Mouse (Mus musculus): Measurements from ENCODE around the gene Gm2a. TPM values are rescaled to one million over a fixed set of nuclear protein-coding genes. Genes with fewer than 3 reads are reported as not detected.

The Gm2a gene
- polyA plus RNA-seq, 1 experiment, result 5.8 TPM

DNA sequence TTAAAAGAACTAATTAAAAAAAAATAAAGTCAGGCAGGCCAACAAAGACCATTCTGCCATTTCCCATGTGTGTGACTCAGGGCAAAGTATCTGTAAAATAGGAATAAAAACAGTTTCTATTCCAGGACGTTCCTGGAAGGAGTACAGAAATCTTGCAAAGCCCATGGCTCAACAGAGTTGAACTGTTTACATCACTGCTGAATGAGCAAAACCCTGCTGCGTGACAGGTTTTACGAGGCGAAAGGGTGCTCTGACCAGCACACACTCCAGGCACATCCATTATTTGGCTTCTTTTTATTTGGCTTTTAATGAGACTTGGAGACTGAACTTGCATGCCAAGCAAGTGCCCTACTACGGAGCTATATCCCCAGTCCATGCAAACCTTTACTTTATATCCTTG is 46.1 kb downstream of the Gm2a start:
- no peak overlapping the region for H3K4me3 ChIP-seq
- H3K27me3 ChIP-seq (ENCODE audit: control insufficient read depth, insufficient read depth, insufficient read length), result no peaks in the 10 kb centered on the region

DNA sequence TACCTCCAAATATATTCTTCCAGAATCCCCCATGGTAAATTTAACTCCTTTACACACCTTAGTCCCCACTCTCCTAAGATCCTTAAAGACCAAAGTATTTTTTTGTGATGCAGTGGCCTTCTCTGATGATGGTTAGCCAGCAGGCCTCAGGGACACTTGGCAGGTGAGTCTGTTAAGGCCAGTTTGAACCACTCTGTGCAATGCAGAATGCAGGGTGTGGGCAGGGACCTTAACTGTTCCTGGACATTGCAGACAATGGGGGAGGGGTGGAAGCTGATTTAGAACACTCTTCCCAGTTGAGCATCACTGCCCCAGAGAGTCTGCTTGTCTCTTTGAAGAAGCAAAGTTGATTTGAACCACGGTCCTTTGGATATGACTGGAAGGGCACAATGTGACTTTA is 48.9 kb downstream of the Gm2a start:
- no peak overlapping the region for H3ac ChIP-seq (ENCODE audit: control insufficient read depth, insufficient read length)

More for the DNA sequence above, 46.1 kb downstream of the Gm2a start:
- Histone ChIP-seq H3K79me2 (ENCODE audit: control insufficient read depth, insufficient read depth) (no peaks in the 10 kb centered on the region), H3K36me3 (ENCODE audit: control insufficient read depth, insufficient read depth) (no peaks in the 10 kb centered on the region), H3ac (ENCODE audit: control insufficient read depth, insufficient read length) (no peak overlapping the region), H3K4me2 (ENCODE audit: low read depth) (no peak overlapping the region)
- TF ChIP-seq POLR2AphosphoS2 (IDR thresholded peaks at IDR 0.05; ENCODE audit: insufficient read length, low read depth) (no peak), REST (IDR thresholded peaks at IDR 0.05; ENCODE audit: insufficient read depth, insufficient read length) (no peak), E2F4 (IDR thresholded peaks at IDR 0.05; ENCODE audit: insufficient read depth) (no peak)

DNA sequence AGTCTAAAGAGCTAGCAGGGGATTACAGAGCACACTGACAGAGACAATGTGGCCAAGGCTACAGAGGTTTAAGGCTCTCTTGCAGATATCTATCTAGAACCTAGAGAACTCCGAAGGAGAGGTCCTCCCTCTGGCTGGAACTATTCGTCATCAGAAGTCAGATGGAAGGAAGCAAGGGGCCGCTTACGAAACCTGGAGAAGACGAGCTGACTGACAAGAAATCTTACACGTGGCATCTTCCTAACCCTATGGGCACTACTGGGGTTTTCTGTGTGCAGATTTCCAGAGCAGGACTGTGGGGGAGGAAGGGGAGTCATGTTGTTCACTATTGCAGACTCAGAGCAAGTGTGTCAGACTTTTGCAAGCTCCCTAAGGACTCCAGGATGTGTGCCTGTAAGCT is 49.5 kb downstream of the Gm2a start:
- Histone ChIP-seq H3K4me2 (ENCODE audit: low read depth) (no peak overlapping the region), H3ac (ENCODE audit: control insufficient read depth, insufficient read length) (no peak overlapping the region), H3K4me3 (no peak overlapping the region), H3K27me3 (ENCODE audit: control insufficient read depth, insufficient read depth, insufficient read length) (peaks cover 9% of the 10 kb centered on the region), H3K36me3 (ENCODE audit: control insufficient read depth, insufficient read depth) (no peaks in the 10 kb centered on the region), H3K79me2 (ENCODE audit: control insufficient read depth, insufficient read depth) (no peaks in the 10 kb centered on the region)
- TF ChIP-seq REST (IDR thresholded peaks at IDR 0.05; ENCODE audit: insufficient read depth, insufficient read length) (no peak), MAX (IDR thresholded peaks at IDR 0.05; ENCODE audit: low read depth) (no peak), E2F4 (IDR thresholded peaks at IDR 0.05; ENCODE audit: insufficient read depth) (no peak), TCF3 (IDR thresholded peaks at IDR 0.05; ENCODE audit: insufficient read length, low read depth) (no peak), USF1 (IDR thresholded peaks at IDR 0.05; ENCODE audit: low read depth) (no peak), MYOG (IDR thresholded peaks at IDR 0.05; ENCODE audit: control insufficient read depth in 1 of 3, insufficient read depth in 1 of 3, insufficient read length in 2 of 3, low read depth in 2 of 3) (no peak), CEBPB (IDR thresholded peaks at IDR 0.05; ENCODE audit: insufficient read depth, poor library complexity, severe bottlenecking) (no peak), TCF12 (IDR thresholded peaks at IDR 0.05; ENCODE audit: insufficient read depth, poor library complexity, severe bottlenecking) (no peak)

More for the DNA sequence above, 48.9 kb downstream of the Gm2a start:
- Histone ChIP-seq H3K4me2 (ENCODE audit: low read depth) (no peak overlapping the region), H3K27me3 (ENCODE audit: control insufficient read depth, insufficient read depth, insufficient read length) (peaks cover 5% of the 10 kb centered on the region), H3K4me3 (no peak overlapping the region), H3K36me3 (ENCODE audit: control insufficient read depth, insufficient read depth) (no peaks in the 10 kb centered on the region), H3K79me2 (ENCODE audit: control insufficient read depth, insufficient read depth) (no peaks in the 10 kb centered on the region)
- TF ChIP-seq TCF12 (IDR thresholded peaks at IDR 0.05; ENCODE audit: insufficient read depth, poor library complexity, severe bottlenecking), result no peak
- TF ChIP-seq MYOD1 (IDR thresholded peaks at IDR 0.05; ENCODE audit: control insufficient read depth in 1 of 3, insufficient read length in 2 of 3, low read depth in 2 of 3), result no peak
- TF ChIP-seq USF1 (IDR thresholded peaks at IDR 0.05; ENCODE audit: low read depth), result no peak
- no peak for TF ChIP-seq MAX (IDR thresholded peaks at IDR 0.05; ENCODE audit: low read depth)
- no peak for TF ChIP-seq POLR2A (IDR thresholded peaks at IDR 0.05; ENCODE audit: insufficient read length, low read depth)
- no peak for TF ChIP-seq REST (IDR thresholded peaks at IDR 0.05; ENCODE audit: insufficient read depth, insufficient read length)
- no peak for TF ChIP-seq TCF3 (IDR thresholded peaks at IDR 0.05; ENCODE audit: insufficient read length, low read depth)
- TF ChIP-seq POLR2AphosphoS2 (IDR thresholded peaks at IDR 0.05; ENCODE audit: insufficient read length, low read depth), result no peak
- TF ChIP-seq SRF (IDR thresholded peaks at IDR 0.05; ENCODE audit: control insufficient read depth, insufficient read length, low read depth), result no peak
- no peak for TF ChIP-seq E2F4 (IDR thresholded peaks at IDR 0.05; ENCODE audit: insufficient read depth)
- no peak for TF ChIP-seq MYOG (IDR thresholded peaks at IDR 0.05; ENCODE audit: control insufficient read depth in 1 of 3, insufficient read depth in 1 of 3, insufficient read length in 2 of 3, low read depth in 2 of 3)
- TF ChIP-seq CEBPB (IDR thresholded peaks at IDR 0.05; ENCODE audit: insufficient read depth, poor library complexity, severe bottlenecking), result no peak

DNA sequence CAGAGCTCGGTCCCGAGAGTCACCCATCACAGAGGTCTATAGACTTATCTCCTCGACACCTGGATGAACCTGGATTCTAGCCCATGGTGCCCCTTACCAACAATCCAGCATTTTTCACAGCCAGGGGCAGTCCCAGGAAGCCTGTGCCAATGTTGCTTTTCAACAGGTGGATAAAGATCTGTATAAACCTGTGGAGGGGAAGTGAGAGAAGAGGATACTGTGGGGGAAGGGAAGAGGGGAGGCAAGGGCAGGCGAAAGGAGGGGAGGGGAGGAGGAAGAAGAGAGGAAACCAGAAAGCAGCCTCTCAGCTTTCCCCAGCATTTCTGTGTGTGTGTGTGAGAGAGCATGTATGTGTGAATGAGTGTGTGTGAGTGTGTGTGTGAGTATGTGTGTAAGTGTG is 50.5 kb downstream of the Gm2a start:
- Histone ChIP-seq H3K4me2 (ENCODE audit: low read depth) (no peak overlapping the region), H3ac (ENCODE audit: control insufficient read depth, insufficient read length) (no peak overlapping the region), H3K4me3 (no peak overlapping the region), H3K36me3 (ENCODE audit: control insufficient read depth, insufficient read depth) (no peaks in the 10 kb centered on the region), H3K27me3 (ENCODE audit: control insufficient read depth, insufficient read depth, insufficient read length) (peaks cover 9% of the 10 kb centered on the region), H3K79me2 (ENCODE audit: control insufficient read depth, insufficient read depth) (no peaks in the 10 kb centered on the region)
- TF ChIP-seq TCF3 (IDR thresholded peaks at IDR 0.05; ENCODE audit: insufficient read length, low read depth) (no peak), MYOG (IDR thresholded peaks at IDR 0.05; ENCODE audit: control insufficient read depth in 1 of 3, insufficient read depth in 1 of 3, insufficient read length in 2 of 3, low read depth in 2 of 3) (no peak), POLR2A (IDR thresholded peaks at IDR 0.05; ENCODE audit: insufficient read length, low read depth) (no peak), E2F4 (IDR thresholded peaks at IDR 0.05; ENCODE audit: insufficient read depth) (no peak), USF1 (IDR thresholded peaks at IDR 0.05; ENCODE audit: low read depth) (no peak)

DNA sequence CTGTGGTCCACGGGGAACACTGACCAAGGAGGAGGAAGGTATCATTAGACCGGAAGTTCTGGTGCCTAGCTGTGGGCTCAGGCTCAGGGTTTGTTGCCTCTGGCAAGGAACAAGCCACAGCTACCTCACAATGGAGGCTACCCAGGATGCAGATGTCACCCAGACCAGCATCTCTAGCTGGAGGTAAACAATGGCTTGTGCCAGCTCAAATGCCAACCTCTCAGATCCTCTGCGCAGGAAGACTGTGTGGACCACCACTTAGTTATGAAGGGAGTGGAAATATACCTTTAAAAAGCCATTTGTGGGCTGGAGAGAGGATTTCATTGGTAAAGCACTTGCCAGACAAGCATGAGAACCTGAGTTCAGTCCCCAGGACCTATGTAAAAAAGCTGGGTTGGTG is 53.7 kb downstream of the Gm2a start, which contains the start of gene Slc36a3:
TSS of gene Slc36a3 (minus strand) at position 101 of the 400 bp plus-strand sequence.
- Histone ChIP-seq H3ac (ENCODE audit: control insufficient read depth, insufficient read length) (no peak within 1 kb of the TSS), H3K4me2 (ENCODE audit: low read depth) (no peak within 1 kb of the TSS)
- TF ChIP-seq REST (IDR thresholded peaks at IDR 0.05; ENCODE audit: insufficient read depth, insufficient read length), result no peak
- TF ChIP-seq POLR2A (IDR thresholded peaks at IDR 0.05; ENCODE audit: insufficient read length, low read depth), result no peak
- no peak for TF ChIP-seq MAX (IDR thresholded peaks at IDR 0.05; ENCODE audit: low read depth)
- no peak for TF ChIP-seq CEBPB (IDR thresholded peaks at IDR 0.05; ENCODE audit: insufficient read depth, poor library complexity, severe bottlenecking)
- TF ChIP-seq POLR2AphosphoS2 (IDR thresholded peaks at IDR 0.05; ENCODE audit: insufficient read length, low read depth), result no peak
- TF ChIP-seq E2F4 (IDR thresholded peaks at IDR 0.05; ENCODE audit: insufficient read depth), result no peak
- TF ChIP-seq MYOG (IDR thresholded peaks at IDR 0.05; ENCODE audit: control insufficient read depth in 1 of 3, insufficient read depth in 1 of 3, insufficient read length in 2 of 3, low read depth in 2 of 3), result no peak
- no peak for TF ChIP-seq MYOD1 (IDR thresholded peaks at IDR 0.05; ENCODE audit: control insufficient read depth in 1 of 3, insufficient read length in 2 of 3, low read depth in 2 of 3)
- TF ChIP-seq TCF12 (IDR thresholded peaks at IDR 0.05; ENCODE audit: insufficient read depth, poor library complexity, severe bottlenecking), result no peak
- TF ChIP-seq TCF3 (IDR thresholded peaks at IDR 0.05; ENCODE audit: insufficient read length, low read depth), result no peak
- no peak for TF ChIP-seq SRF (IDR thresholded peaks at IDR 0.05; ENCODE audit: control insufficient read depth, insufficient read length, low read depth)
- no peak for TF ChIP-seq USF1 (IDR thresholded peaks at IDR 0.05; ENCODE audit: low read depth)

More for the DNA sequence above, 53.7 kb downstream of the Gm2a start, which contains the start of gene Slc36a3:
- H3K36me3 ChIP-seq (ENCODE audit: control insufficient read depth, insufficient read depth), result no peaks in the 10 kb centered on the region
- H3K4me3 ChIP-seq, result no peak within 1 kb of the TSS
- H3K27me3 ChIP-seq (ENCODE audit: control insufficient read depth, insufficient read depth, insufficient read length), result peaks cover 9% of the 10 kb centered on the region
- H3K79me2 ChIP-seq (ENCODE audit: control insufficient read depth, insufficient read depth), result no peaks in the 10 kb centered on the region

Data from myocyte (in vitro differentiated cells).